Mouse (Mus musculus) cerebellum, adult 2 months (tissue): ENCODE data around the gene Ptcd2.

Experiments
- CTCF ChIP-seq: fragments of 200-500 bp; IDR thresholded peaks from 2 replicates; pipeline ENCODE4 v1.5.1; 2011; ENCODE audit warnings: low read depth, mild to moderate bottlenecking, control low read depth, low read length, moderate library complexity, borderline replicate concordance; ENCODE audit not compliant: insufficient read depth
- POLR2A ChIP-seq: fragments of 200-500 bp; IDR thresholded peaks from 2 replicates; pipeline ENCODE4 v1.6.1; 2011; ENCODE audit warnings: low read length, control low read depth, borderline replicate concordance; ENCODE audit not compliant: insufficient read depth

DNA sequence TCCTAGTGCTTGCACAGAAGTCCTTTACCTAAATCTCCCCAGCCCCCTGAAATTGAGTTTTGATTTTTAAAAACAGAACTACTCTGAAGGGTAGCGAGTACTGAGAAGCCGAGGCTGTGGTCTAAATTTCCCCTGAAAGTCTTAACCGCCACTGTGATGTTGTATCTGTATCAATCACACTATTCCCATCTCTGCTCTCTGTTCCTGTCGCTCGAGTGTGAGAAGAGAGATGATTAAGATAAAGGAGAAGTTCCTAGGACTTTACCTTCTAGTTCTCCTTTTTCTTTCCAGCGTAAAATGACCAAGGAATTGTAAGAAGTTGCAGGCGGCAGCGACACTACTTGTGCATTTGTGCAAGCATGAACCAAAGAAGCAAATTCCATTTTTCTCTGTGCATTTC is 38.3 kb downstream of the Ptcd2 start:
- no peak for TF ChIP-seq POLR2A
- TF ChIP-seq CTCF, result no peak
